Mouse (Mus musculus): Measurements from ENCODE around the gene Clec14a.

GRCm38 (mm10) chr12:58307835-58308234 is 38.7 kb upstream of the Clec14a start:
- TF ChIP-seq POLR2A (IDR thresholded peaks at IDR 0.05; ENCODE audit: insufficient read depth, low read depth, low read length) (no peak), CTCF (IDR thresholded peaks at IDR 0.05) (no peak), EP300 (IDR thresholded peaks at IDR 0.05; ENCODE audit: insufficient read depth, low read depth, low read length) (no peak)
